Mouse (Mus musculus) bone marrow, adult 2 months (tissue): ENCODE measurements around the gene Pogk.

Experiments
- CTCF ChIP-seq: fragments of 200-500 bp; IDR thresholded peaks from 2 replicates; pipeline ENCODE4 v1.5.1; 2011; ENCODE audit warnings: low read length, control low read depth; ENCODE audit not compliant: control insufficient read depth, insufficient read depth
- POLR2A ChIP-seq: fragments of 200-500 bp; IDR thresholded peaks from 2 replicates; pipeline ENCODE4 v1.6.1; 2011; ENCODE audit warnings: low read depth, mild to moderate bottlenecking, control low read depth, low read length, borderline replicate concordance; ENCODE audit not compliant: control insufficient read depth

- no peak for TF ChIP-seq CTCF
- TF ChIP-seq POLR2A: no peak
Observed at GRCm38 (mm10) chr1:166389406-166390125, 20.1 kb downstream of the Pogk start.
